Mouse (Mus musculus): ENCODE data around the gene Cyp39a1. TPM values are rescaled to one million over a fixed set of nuclear protein-coding genes. Genes with fewer than 3 reads are reported as not detected.

Cyp39a1 gene
- total and polyA plus RNA-seq, 2 experiments, result 9.6 to 51.4 TPM

GRCm38 (mm10) chr17:43669145-43669695 lies 2.0 kb downstream of the Cyp39a1 start:
- H3K4me3 ChIP-seq (ENCODE audit: insufficient read depth, low read depth, low read length), result peak overlapping the region; percentile 32; the same call in 1 of the 2 replicates
- H3K9ac ChIP-seq (ENCODE audit: low read depth, low read length), result no peak overlapping the region
- peaks cover 16% of the 10 kb centered on the region for H3K4me1 ChIP-seq (ENCODE audit: control insufficient read depth, insufficient read depth, low read length)
- TF ChIP-seq CTCF (IDR thresholded peaks at IDR 0.05; ENCODE audit: low read depth, low read length) (no peak), POLR2A (IDR thresholded peaks at IDR 0.05; ENCODE audit: extremely low read depth, insufficient read depth, low read length) (no peak)
- H3K27ac ChIP-seq (replicated peaks; ENCODE audit: insufficient read depth, low read depth, low read length), result peak overlapping the region; percentile 15; the same call in 1 of the 2 replicates
- H3K27me3 ChIP-seq (ENCODE audit: control insufficient read depth, insufficient read depth, low read length), result no peaks in the 10 kb centered on the region
- 48% methylated on average over 6 of the region's 6 CpGs for WGBS
- H3K36me3 ChIP-seq (ENCODE audit: control insufficient read depth, insufficient read depth, low read length), result no peaks in the 10 kb centered on the region
- peak; percentile 38 for DNase-seq (ENCODE audit: extremely low read depth, low read depth, low spot score)
- peaks cover 8% of the 10 kb centered on the region; the same call in 1 of the 2 replicates for H3K79me2 ChIP-seq (ENCODE audit: control insufficient read depth, insufficient read depth, low read length)

- peaks cover 20% of the 10 kb centered on the region for H3K4me1 ChIP-seq (ENCODE audit: control insufficient read depth, insufficient read depth, low read length)
- peak; percentile 94 for DNase-seq (ENCODE audit: extremely low read depth, low read depth, low spot score)
- no peaks in the 10 kb centered on the region for H3K27me3 ChIP-seq (ENCODE audit: control insufficient read depth, insufficient read depth, low read length)
- WGBS, result 26% methylated on average over 4 of the region's 4 CpGs
- no peak for TF ChIP-seq POLR2A (IDR thresholded peaks at IDR 0.05; ENCODE audit: extremely low read depth, insufficient read depth, low read length)
- TF ChIP-seq CTCF (IDR thresholded peaks at IDR 0.05; ENCODE audit: low read depth, low read length), result no peak
- H3K36me3 ChIP-seq (ENCODE audit: control insufficient read depth, insufficient read depth, low read length), result no peaks in the 10 kb centered on the region; the same call in 1 of the 2 replicates
- peak overlapping the region; percentile 50 for H3K27ac ChIP-seq (replicated peaks; ENCODE audit: insufficient read depth, low read depth, low read length)
- H3K79me2 ChIP-seq (ENCODE audit: control insufficient read depth, insufficient read depth, low read length), result peaks cover 8% of the 10 kb centered on the region; the same call in 1 of the 2 replicates
- no peak overlapping the region for H3K4me3 ChIP-seq (ENCODE audit: insufficient read depth, low read depth, low read length)
- H3K9ac ChIP-seq (ENCODE audit: low read depth, low read length), result no peak overlapping the region
These were observed 4.7 kb downstream of the Cyp39a1 start for GRCm38 (mm10) chr17:43671907-43672306.

GRCm38 (mm10) chr17:43675228-43675627 lies 8.0 kb downstream of the Cyp39a1 start:
- 9% methylated on average over 1 of the region's 1 CpGs for WGBS
- Histone ChIP-seq H3K36me3 (ENCODE audit: control insufficient read depth, insufficient read depth, low read length) (peaks cover 10% of the 10 kb centered on the region), H3K79me2 (ENCODE audit: control insufficient read depth, insufficient read depth, low read length) (peaks cover 6% of the 10 kb centered on the region; the same call in 1 of the 2 replicates), H3K9ac (ENCODE audit: low read depth, low read length) (no peak overlapping the region), H3K27me3 (ENCODE audit: control insufficient read depth, insufficient read depth, low read length) (no peaks in the 10 kb centered on the region), H3K27ac (replicated peaks; ENCODE audit: insufficient read depth, low read depth, low read length) (no peak overlapping the region), H3K4me1 (ENCODE audit: control insufficient read depth, insufficient read depth, low read length) (peaks cover 17% of the 10 kb centered on the region), H3K4me3 (ENCODE audit: insufficient read depth, low read depth, low read length) (no peak overlapping the region)
- DNase-seq (ENCODE audit: extremely low read depth, low read depth, low spot score), result peak; percentile 70
- TF ChIP-seq POLR2A (IDR thresholded peaks at IDR 0.05; ENCODE audit: extremely low read depth, insufficient read depth, low read length), result no peak
- no peak for TF ChIP-seq CTCF (IDR thresholded peaks at IDR 0.05; ENCODE audit: low read depth, low read length)

GRCm38 (mm10) chr17:43676241-43676640 lies 9.0 kb downstream of the Cyp39a1 start:
- WGBS, result 93% methylated on average over 1 of the region's 1 CpGs
- no peak for DNase-seq (ENCODE audit: extremely low read depth, low read depth, low spot score)
- no peaks in the 10 kb centered on the region for H3K27me3 ChIP-seq (ENCODE audit: control insufficient read depth, insufficient read depth, low read length)
- H3K36me3 ChIP-seq (ENCODE audit: control insufficient read depth, insufficient read depth, low read length), result peaks cover 17% of the 10 kb centered on the region
- peaks cover 4% of the 10 kb centered on the region; the same call in 1 of the 2 replicates for H3K79me2 ChIP-seq (ENCODE audit: control insufficient read depth, insufficient read depth, low read length)
- H3K4me3 ChIP-seq (ENCODE audit: insufficient read depth, low read depth, low read length), result no peak overlapping the region
- no peak overlapping the region for H3K9ac ChIP-seq (ENCODE audit: low read depth, low read length)
- H3K4me1 ChIP-seq (ENCODE audit: control insufficient read depth, insufficient read depth, low read length), result peaks cover 15% of the 10 kb centered on the region
- H3K27ac ChIP-seq (replicated peaks; ENCODE audit: insufficient read depth, low read depth, low read length), result no peak overlapping the region
- TF ChIP-seq CTCF (IDR thresholded peaks at IDR 0.05; ENCODE audit: low read depth, low read length) (0 out of 2 replicates have a peak, but pooled peaks have one; percentile 2), POLR2A (IDR thresholded peaks at IDR 0.05; ENCODE audit: extremely low read depth, insufficient read depth, low read length) (no peak)

- no peak for DNase-seq (ENCODE audit: extremely low read depth, low read depth, low spot score)
- peaks cover 17% of the 10 kb centered on the region for H3K36me3 ChIP-seq (ENCODE audit: control insufficient read depth, insufficient read depth, low read length)
- no peak overlapping the region for H3K4me3 ChIP-seq (ENCODE audit: insufficient read depth, low read depth, low read length)
- TF ChIP-seq CTCF (IDR thresholded peaks at IDR 0.05; ENCODE audit: low read depth, low read length) (no peak), POLR2A (IDR thresholded peaks at IDR 0.05; ENCODE audit: extremely low read depth, insufficient read depth, low read length) (no peak)
- H3K4me1 ChIP-seq (ENCODE audit: control insufficient read depth, insufficient read depth, low read length), result peaks cover 10% of the 10 kb centered on the region
- H3K27me3 ChIP-seq (ENCODE audit: control insufficient read depth, insufficient read depth, low read length), result no peaks in the 10 kb centered on the region
- H3K79me2 ChIP-seq (ENCODE audit: control insufficient read depth, insufficient read depth, low read length), result peaks cover 3% of the 10 kb centered on the region; the same call in 1 of the 2 replicates
- 63% methylated on average over 1 of the region's 1 CpGs for WGBS
- H3K27ac ChIP-seq (replicated peaks; ENCODE audit: insufficient read depth, low read depth, low read length), result no peak overlapping the region
- H3K9ac ChIP-seq (ENCODE audit: low read depth, low read length), result no peak overlapping the region
These were observed 10.1 kb downstream of the Cyp39a1 start for GRCm38 (mm10) chr17:43677317-43677716.

- Histone ChIP-seq H3K27ac (replicated peaks; ENCODE audit: insufficient read depth, low read depth, low read length) (no peak overlapping the region; the same call in 1 of the 2 replicates), H3K9ac (ENCODE audit: low read depth, low read length) (no peak overlapping the region), H3K4me1 (ENCODE audit: control insufficient read depth, insufficient read depth, low read length) (peaks cover 3% of the 10 kb centered on the region), H3K4me3 (ENCODE audit: insufficient read depth, low read depth, low read length) (no peak overlapping the region), H3K79me2 (ENCODE audit: control insufficient read depth, insufficient read depth, low read length) (no peaks in the 10 kb centered on the region), H3K36me3 (ENCODE audit: control insufficient read depth, insufficient read depth, low read length) (peaks cover 38% of the 10 kb centered on the region), H3K27me3 (ENCODE audit: control insufficient read depth, insufficient read depth, low read length) (no peaks in the 10 kb centered on the region)
- no peak for TF ChIP-seq CTCF (IDR thresholded peaks at IDR 0.05; ENCODE audit: low read depth, low read length)
- no peak for TF ChIP-seq POLR2A (IDR thresholded peaks at IDR 0.05; ENCODE audit: extremely low read depth, insufficient read depth, low read length)
- 34% methylated on average over 7 of the region's 7 CpGs for WGBS
- DNase-seq (ENCODE audit: extremely low read depth, low read depth, low spot score), result peak; percentile 62
These were observed 16.9 kb downstream of the Cyp39a1 start for GRCm38 (mm10) chr17:43684086-43684485.

Data from liver, adult 2 months (tissue).